Mouse (Mus musculus) heart, adult 11 months (tissue): Measurements from ENCODE around the gene Elf4.

Source experiments
- DNase-seq: peaks from one replicate; pipeline ENCODE4 v3.0.0; 2022

Elf4 gene

DNA sequence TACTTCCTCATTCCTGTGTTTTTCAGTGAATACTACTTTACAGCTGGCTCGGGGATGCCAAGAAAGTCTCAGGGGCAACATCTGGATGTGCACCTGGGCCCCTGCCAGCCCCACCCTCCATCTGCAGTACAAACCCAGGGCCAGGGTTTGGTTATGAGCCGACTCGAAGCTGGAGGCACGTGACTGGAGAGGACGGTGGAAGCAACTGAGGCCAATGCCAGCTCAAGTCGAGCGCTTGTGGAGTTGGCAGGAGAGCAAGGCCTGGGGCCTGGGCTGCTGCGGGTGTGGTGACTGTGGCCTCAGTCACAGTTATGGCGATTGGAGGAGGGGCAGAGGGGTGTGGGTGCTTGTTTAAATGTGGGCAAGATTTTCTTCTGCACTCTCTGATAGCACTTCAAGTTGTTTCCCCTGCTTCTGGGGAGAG is 27.4 kb downstream of the Elf4 start:
- peak; percentile 92 for DNase-seq

DNA sequence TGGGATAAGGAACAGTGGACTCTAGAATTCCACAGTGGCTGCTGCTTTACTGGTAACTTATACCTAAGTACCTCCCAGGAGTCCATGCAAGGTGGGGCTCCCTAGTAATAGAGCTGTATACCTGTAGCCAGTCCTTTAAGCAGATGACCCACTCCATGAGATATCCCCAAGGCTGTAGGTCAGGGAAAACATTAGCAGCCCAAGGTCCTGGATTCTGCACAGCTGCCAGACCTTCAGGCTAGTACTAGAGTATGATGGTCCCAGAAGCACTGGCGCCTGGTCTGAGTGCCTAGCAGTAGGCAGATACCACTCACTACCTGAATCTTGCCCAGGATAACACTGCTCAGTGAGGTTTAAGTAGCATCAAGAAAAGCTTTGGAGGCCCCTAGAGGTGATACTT is 28.7 kb downstream of the Elf4 start:
- DNase-seq: no peak

DNA sequence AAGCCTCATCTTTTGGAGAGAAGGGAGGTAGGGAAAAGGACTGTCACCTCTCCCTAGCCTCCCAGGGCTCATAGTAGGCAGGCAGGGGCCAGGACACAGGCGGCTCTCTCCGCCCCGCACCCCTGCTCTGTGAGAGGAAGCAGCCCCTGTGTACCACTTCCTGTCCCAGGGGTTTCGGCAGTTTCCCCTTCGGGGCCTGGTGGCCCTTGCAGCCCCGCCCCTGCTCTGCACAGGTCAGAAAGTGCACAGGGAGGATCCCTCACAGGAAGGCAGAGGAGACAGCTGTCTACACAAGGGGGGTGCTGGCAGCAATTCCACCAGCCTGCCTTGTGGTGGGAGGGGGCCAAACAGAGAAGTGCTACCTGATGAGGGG is 29.4 kb downstream of the Elf4 start:
- peak; percentile 97 for DNase-seq

DNA sequence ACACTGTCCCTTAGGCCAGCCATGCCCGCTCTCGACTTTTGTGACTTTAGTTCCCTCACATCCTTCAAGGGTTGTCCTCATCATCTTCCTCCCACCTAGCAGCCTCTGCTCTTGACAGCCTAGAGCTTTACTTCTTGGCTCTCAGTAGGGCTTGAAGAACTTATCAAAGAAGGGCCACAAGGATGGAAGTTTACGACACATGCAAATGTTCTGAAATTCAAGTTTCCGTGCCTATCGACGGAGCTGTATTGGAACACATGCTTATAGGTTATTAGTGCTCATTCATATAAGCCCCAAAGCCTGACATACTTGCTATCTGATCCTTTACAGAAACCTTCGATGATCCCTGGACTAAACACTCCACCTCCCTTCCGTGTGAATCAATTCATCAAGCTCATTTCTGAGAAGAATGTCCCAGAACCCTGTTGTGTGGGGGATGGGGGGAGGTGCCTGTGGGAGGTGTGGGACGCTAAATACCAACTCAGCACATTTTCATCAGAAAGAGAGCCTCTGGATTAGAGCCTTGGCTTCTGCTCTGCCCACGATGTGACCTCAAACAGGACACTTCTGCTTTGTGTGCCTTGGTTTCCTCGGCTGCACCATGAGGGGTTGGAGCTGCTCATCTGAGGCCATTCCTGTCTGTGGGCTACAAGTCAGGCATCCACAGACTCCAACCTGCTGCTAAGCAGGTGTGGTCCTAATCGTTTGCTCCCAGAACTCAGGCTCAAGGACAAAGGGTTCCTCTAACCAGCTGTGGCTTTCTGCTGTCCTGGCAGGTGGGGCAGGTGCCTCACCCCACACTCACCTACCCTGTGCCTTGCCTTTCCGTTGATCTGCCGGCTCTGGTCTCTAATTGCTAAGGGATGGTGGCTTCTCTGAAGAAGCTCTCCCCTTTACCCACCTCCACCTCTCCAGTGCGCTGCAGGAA is 30.1 kb downstream of the Elf4 start:
- DNase-seq: no peak

DNA sequence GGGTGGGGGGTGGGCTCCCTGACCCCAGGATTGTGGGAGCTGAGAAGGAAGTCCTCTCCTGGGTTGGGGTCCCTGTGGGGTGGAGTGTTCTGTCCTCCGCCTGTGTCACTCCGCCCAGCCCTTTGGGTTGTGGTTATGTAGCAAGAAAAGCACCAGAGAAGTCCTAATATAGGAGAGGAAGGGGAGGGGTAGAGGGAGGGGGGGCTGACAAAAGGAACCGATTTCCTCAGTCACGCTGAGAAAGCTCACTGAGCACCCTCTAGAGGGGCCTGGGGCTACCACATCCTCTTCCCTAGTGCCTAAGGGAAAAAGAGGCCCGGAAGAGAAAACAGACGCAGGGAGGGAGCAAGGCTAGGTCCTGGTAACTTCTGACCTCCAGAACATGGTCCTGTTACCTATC is 33.4 kb downstream of the Elf4 start:
- DNase-seq: peak; percentile 95

DNA sequence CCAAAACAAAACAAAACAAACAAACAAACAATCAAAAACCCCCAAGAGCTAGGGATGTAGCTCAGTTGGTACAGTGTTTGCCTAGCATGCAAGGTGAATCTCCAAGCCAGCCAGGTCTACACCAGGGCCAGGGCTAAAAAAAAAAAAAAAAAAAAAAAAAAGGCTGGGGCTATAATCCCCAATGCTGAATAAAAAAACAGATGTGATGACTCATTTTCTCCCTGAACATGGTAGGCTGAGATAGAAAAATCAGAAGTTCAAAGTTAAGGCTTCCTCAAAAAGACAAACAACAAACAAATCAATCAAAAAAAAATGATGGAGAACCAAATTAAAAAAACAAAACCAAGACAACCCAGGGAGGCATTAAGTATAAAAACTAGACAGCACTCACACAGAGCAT is 33.8 kb downstream of the Elf4 start:
- no peak for DNase-seq

DNA sequence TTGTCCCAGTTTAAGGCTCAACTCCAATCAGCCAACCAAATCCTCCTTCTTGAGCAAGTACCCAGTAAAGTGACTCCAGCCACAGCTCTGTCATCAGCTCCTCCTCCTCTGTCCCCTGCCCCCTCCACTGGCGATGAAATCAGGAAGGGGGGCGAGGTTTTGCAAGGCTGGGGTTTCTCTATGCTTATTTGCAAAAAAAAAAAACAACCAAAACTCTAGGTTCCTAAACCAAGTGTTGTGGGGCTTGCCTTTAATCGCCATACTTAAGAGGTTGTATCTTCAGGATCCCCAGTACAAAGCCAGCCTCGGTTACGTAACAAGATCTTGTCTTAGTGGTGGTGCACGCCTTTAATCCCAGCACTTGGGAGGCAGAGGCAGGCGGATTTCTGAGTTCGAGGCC is 34.3 kb downstream of the Elf4 start:
- DNase-seq: no peak

DNA sequence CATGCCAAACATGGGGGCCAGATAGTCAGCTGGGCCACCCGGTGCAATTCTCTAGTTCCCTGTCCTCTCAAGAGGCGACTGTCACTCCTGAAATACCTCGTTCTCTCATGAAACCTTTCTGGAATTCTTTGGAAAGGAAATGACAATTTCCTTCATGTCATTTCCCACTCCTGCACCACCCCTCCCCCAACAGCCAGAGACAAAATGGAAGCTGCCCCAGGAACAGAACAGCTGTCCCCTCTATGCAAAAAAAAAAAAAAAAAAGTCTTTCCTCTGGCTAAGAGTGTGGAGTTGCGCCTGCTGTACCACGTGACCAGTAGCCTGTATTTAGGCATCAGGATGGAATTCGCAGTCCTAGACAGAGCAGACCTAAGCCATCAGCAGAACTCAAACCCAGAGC is 34.7 kb downstream of the Elf4 start:
- DNase-seq: peak; percentile 95

DNA sequence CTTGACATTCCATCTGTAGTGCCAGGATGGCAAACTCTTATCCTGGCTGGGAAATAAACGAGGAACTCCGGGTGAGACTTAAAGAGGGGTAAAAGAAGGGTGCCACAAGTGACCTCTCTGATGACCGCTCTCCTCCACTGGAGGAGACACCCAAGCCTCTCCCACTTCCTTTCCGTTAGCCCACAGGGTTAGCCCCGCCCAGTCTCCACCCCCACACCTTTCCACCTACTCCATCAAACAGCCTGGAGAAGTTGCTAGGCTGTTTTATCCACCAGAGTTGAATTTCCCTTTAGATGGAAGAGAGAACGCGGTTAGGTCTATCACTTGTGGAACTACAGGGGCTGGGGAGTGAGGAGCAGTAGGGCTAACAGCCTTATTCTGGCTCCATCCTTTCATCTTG is 37.7 kb downstream of the Elf4 start:
- peak; percentile 90 for DNase-seq

DNA sequence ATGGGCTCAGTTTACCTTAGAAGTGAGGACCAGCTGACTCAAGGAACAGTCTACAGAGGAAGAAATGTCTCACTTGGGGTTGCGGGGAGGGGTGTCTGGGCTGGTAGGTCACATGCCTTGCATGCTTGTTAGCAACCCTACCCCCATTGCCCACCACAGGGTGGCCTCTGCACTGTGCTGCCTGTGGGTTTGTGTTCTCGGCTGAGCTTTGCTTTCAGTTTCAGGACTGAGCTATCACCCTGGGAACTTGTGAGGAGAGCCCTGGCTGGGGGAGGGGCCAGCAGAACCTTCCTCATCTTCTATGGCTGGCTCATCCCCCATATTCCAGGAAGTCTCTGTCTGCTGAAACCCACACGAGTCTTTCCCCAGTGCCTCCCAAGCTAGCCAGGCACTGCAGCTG is 38.3 kb downstream of the Elf4 start:
- peak; percentile 97 for DNase-seq

DNA sequence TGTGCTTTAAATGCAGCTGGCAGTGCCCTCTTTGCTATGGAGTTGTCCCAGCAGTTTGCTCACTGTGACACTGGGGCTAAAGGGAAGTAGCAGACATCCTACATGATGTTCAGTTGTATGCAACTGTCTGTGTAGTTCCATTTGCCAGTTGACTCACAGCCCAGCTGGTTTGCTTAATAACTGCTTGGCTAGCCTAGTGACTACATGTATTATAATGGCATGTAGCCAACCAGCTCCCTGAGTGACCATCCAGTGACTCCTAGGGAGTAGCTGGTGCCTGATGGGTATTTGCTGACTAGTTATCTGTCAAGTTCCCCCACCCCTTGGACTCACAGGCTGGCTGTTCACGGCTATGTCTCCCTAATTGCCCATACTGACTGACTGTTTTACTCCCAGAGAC is 39.3 kb downstream of the Elf4 start:
- no peak for DNase-seq

DNA sequence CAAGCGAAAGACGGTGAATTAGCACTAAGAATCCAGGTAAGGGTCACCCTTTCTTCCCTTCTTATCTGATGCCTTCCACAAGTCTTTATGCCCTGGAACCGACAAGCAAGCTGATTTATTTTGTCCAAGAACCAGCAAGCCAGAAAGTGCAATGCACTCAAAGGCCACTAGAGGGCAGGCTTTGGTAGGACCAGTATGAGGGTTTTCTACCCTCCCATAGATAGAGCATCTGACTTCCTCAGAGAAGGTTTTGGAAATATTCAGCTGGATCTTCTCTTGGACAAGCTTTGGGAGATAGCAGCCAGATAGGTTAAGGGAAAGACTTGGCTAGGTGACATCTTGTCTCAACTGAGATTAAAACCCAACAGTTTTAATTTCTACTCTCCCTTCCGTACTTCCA is 39.9 kb downstream of the Elf4 start:
- peak; percentile 94 for DNase-seq

DNA sequence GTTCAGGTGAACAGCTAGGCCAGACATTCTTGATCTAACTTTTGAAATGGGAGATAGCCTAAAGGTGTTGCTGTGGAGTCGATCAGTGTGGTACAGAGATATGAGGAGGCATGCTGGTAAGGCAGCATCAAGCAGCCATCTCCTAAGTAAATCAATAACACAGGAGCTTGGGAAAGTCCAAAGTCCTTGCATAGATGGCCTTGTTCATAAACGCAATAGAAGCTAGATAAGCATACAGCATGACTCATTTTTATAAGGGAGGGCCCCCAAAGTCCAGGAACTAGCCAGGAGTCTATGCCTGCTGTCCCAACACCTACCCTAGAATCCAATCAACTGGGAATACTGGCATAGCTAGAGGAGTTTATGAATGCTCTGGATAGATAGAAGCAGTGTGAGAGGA is 44.5 kb downstream of the Elf4 start:
- DNase-seq: no peak

DNA sequence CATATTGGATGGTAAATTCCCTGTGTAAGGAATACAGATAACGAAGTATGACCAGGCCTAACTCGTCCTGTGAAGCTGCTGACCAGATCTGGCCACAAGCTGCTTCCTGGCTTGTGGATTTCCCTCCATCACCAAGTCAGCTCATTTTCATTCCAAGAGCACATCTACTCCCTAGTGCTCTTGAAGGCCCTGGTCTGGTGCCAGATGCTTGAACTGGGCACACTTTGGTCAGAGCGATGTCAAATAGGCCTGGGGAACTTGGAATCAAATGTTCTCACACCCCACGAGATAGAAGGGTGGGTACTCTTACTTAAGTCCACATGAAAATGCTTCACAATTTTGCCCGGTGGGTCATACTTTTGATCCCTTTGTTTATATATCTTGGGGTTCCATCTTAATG is 48.6 kb downstream of the Elf4 start:
- DNase-seq: no peak

DNA sequence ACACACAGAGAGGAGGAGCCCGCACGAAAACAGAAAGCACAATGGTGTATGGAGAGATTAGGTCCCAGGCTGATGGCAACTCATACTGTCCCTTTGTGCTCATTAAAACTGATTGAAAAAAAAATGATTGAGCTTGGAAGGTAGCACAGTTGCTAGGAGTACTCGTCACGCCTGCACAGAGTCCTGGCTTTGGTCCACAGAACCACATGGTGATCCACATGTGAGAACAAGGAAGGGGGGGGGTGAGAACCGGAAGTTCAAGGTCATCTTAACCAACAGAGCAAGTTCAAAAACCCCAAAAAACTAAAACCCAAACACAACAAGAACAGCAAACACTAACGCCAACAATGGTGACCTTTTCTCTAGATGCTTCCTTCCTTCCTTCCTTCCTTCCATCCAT is 50.3 kb downstream of the Elf4 start:
- DNase-seq: peak; percentile 93

DNA sequence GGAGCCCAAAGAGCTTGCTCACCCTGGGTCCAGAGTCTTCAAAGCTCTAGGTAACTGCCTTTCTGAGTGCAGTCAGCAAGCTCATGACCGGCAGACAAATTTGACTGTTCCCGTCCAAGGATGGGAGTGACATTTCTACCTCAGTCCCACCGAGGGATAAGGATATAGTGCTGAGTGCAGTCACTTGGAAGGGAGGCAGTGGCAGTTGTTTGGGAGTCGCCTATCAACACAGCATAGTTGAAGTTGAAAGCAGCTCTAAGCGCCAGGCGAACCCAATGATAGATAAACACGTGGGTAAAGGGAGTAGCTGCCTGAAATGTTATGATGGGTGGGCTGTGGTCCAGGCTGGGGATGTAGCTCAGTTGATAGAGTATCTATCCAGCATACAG is 52.5 kb downstream of the Elf4 start:
- DNase-seq: no peak

DNA sequence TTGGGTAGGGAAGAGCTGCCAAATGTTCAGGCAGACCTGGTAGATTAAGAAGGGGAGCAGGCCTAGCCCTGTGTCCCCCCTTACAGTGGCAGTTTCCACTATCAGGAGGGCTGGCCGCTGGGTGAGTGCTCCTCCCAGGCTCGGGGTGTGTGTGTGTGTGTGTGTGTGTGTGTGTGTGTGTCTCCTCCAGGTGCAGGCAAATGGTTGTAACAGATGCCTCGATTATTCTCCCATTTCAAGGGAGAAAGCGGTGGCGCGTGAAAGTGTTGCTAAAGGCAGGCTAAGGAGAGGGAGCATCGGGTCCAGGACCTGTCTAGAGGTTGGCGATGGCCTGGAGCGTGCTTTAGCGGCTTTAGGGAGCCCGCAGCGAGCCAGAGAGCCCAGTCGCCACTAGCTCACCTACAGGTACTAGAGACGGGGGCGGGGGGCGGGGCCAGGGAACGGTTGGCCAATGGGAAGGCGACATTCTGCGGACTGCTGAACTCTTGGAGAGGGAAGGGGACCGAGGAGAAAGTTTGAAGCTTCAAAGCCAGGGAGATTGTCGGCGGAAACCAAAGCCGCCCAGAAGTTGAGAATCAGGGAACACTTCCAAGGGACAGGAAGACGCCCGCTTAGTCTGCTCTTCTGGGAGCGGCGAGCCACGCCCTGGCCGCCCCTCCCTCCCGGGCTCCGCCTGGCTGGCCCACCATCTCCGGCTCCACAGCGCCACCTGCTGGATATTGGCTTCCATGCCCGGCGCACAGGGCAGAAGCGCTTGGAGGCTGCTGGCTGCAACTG is 53.1 kb downstream of the Elf4 start:
- DNase-seq: peak; percentile 98

DNA sequence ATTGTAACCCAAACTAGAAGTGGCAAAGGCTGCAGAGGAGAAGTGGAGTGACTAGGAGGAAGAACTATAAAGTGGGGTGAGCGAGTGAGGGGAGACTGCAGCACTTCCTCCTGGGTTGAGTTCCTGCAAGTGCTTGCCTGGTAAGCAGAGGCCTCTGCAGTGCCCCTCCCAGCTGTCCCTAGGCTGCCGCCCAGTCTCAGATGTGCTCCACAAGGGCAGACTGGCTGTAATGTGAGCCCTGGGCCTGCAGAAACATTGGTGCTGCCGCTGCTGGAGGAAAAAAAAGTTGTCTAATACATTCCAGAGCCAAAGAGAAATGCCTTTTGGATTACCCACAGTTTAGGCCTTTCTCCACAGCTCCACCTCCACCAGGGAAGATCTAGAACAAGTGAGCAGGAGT is 57.8 kb downstream of the Elf4 start:
- peak; percentile 93 for DNase-seq

DNA sequence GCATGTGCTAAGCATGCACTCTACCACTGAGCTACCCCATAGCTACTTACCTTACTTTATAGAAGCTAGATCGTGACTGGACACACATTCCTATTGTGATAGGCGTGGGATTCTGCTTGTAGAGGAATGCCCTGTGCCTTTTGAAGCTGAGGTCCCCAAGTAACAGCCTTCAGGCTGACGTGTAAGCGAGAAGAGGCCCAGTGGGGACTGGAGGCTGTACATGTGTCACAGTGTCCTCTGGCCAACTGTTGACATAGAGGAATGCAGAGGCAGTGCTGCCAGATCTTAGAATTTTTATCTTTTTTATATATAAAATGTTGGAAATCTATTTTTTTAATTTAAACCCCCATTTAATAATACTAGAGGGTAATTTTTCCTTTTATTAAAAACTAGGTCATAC is 62.9 kb downstream of the Elf4 start:
- no peak for DNase-seq

DNA sequence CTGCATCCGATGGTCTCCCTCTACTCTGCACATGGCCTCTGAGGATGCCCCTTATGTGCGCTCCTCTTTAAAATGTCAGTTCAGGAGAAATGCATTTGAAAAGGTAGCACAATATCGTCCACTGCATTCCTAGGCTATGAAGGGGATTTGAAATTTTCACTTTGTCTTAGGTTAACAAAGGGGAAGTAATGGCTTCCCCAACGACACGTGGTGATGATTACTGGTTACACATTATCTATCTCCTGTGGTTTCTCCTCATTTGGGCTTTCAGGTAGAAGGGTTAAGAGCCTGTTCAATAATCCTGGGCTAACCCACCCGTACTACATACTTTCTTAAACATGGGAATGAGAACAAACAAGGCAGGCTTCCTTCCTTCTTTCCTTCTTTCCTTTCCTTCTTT is 73.6 kb downstream of the Elf4 start:
- DNase-seq: no peak

DNA sequence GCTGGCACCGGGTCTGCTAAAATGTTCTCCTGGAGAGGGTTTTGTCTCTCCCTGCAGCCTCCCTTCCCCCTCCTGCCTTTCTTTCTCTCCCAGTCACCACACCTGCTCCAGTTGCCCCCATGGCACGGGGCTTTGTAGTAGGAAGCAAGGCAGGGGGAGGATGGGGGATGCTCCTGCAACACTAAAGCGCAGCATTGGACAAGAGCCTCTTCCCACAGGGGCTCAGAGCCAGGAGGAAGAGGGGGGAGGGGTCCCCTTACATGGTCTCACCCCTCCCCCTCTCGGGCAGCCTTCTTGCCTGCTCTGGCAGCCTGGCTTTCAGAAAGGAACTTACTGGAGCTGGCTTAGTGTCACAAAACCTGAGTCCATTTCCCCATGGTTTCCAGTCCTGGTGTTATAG is 77.0 kb downstream of the Elf4 start:
- DNase-seq: no peak

DNA sequence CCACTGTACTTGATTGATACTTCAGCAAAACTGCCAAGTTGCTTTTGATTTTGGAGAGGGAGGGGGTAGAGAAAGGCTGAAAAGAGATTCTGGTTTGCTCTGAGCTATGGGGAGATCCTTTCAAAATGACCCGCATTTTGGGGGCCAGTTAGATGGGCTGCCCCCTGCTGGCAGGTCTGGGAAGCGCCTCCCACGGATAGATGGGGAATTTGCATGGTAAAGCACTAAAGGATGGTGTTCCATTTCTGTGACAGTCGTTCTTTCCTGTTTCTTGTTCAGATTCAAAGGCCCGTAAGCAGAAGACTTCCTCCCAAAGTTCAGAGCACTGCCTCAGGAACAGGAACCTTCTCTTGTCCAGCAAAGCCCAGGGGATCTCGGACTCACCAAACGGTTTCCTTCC is 79.3 kb downstream of the Elf4 start:
- DNase-seq: peak; percentile 93

DNA sequence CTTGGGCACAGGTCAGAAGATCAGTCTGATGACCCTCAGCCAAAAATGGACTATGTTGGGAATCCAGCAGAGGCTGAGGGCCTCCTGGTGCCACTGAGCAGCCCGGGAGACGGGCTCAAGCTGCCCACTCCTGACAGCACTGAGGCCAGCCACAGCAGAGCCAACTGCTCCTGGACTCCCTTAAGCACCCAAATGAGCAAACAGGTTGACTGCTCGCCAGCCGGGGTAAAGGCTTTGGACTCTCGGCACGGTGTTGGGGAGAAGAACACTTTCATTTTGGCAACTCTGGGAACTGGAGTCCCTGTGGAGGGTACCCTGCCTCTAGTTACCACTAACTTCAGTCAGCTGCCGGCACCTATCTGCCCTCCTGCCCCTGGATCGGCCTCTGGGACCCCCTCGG is 95.1 kb downstream of the Elf4 start:
- no peak for DNase-seq

DNA sequence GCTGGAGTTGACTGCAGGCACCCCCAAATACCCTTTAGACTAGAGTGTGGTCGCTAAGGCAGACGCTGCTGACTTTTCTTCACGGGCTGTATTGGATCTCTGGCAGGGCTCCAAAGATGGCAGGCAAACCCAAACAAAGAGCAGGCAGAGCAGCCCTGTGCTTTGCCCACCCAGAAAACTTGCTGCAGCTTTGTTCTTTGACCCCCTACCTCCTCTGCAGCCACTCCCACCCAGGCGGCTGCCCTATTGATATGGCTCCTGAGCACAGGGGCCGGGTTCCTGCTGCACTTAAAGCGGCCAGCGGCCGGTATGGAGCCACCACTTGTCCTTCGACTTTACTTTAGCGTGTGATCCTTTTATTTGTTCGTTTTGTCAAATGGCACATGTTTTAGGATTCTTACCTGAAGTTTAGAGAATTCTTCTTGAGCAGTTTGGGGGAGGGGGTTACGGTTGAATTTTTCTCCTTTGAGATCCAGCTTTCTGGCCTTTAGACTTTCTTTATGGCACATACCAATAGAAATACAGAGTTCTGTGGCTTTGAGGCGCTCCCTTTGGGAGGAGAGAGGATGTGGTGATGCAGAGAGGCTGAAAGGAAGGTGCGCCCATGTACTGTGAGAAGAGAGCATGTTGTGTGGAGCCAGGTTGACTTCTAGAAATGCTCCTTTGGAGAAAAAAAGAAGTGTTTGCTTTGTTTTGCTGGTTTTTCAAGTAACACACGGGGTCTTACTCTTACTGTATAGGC is 96.9 kb downstream of the Elf4 start:
- no peak for DNase-seq
